Mouse (Mus musculus): ENCODE measurements at regions not wholly inside any gene's neighbourhood (a gene's known extent, or its start where the extent isn't known, plus 50 kb on each side); places are given as distances from the start of the nearest gene placed in this dataset.
"Not testable (repeated sequence)": the region's sequence is repeated elsewhere in the genome, so short reads cannot be mapped to it uniquely, and the experiment has no call there.

DNA sequence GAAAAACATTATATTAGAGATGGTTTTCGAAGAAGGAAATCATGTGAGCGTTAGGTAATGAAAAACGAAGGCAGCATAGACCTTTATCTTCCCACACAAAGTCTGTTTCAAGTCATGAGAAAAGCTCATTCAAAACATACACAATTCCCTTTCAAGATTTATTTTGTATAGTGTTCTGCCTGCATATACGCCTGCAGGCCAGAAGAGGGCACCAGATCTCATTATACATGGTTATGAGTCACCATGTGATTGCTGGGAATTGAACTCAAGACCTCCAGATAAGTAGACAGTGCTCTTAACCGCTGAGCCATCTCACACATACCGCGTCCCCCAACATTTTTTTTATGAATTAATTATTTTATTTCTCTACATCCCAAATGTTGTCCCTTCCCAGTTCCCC is 578.3 kb upstream of the Ccdc54 start:
- no peak for DNase-seq (ENCODE audit: low read depth, low spot score)

- DNase-seq (ENCODE audit: low read depth, low spot score): no peak
Measured at GRCm38 (mm10) chr16:51160768-51161167, 569.8 kb upstream of the Ccdc54 start.

DNA sequence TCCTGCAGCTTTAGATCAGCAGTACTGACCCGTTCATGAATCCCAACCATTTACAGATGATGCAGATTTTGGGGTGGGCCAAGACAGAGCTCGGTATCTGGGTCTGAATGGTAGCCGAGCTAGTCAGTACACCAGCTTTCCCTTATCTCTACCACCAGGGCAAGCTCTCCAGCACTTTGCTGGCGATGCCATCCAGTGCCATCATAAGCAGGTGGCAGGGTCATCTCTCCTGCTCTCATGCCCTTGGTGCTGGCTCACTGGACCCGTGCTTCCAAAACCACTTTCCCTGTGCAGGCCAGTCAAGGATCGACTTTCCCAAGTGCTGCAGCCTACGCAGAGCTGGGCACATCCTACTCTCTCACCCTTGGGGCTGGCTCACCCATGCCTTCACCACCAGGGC is 547.6 kb upstream of the Ccdc54 start:
- no peak for DNase-seq (ENCODE audit: low read depth, low spot score)

DNA sequence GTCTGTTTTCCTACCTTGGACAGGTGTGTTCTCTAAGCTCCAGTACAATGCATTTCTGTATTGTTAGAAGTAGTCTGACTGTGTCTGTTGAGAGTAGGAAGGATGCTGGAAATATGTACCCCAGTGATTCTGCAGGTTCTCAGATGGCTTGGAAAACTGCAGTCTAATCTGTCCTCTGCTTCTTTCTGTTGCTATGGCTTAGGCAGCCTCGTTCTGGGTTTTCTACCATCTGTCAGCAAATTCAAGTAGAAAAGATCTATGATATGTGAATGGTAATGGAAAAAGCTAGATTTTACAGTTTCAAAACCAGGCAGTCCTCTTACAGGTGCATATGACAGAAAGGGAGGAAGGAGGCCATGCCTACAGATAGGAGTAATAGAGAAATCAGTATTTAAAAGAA is 528.9 kb upstream of the Ccdc54 start:
- DNase-seq (ENCODE audit: low read depth, low spot score): no peak

DNA sequence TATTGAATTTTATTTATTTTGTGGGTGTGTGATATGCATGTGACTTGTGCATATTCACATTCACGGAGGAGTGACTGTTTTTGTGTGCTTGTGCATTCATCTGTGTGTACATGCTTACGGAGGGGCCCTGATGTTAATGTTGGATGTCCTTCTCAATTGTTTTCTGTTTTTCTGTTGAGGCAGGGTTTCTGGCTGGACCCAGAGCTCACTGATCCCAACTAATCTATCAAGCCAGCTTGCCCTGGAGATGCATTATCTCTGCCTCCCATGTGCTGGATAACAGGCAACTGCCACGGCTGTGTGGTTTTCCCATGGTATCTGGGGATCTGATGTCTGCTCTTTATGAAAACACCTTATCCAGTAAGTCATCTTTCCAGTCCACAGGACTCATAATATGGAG is 527.4 kb upstream of the Ccdc54 start:
- DNase-seq (ENCODE audit: low read depth, low spot score): no peak

- no peak for DNase-seq (ENCODE audit: low read depth, low spot score)
Measured at GRCm38 (mm10) chr16:51117836-51118235, 526.9 kb upstream of the Ccdc54 start.

DNA sequence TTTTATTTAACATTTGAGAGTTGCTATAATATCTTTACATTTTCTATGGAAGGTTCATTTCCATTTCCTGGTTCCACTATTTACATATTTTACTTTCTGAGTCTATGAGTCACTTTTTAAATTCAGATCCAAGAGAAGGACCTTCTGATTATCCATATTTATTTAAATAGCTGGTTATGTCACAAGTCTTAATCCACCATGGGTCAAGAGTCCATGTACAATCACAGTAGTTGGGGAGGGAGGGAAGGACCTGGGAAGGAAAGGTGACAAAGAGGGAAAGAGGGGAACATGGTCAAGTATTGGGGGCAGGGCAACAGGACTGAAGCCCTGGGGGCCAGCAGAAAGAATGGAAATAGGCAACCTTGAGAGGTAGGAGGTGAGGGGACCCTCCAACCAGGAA is 518.9 kb upstream of the Ccdc54 start:
- DNase-seq (ENCODE audit: low read depth, low spot score): no peak

DNA sequence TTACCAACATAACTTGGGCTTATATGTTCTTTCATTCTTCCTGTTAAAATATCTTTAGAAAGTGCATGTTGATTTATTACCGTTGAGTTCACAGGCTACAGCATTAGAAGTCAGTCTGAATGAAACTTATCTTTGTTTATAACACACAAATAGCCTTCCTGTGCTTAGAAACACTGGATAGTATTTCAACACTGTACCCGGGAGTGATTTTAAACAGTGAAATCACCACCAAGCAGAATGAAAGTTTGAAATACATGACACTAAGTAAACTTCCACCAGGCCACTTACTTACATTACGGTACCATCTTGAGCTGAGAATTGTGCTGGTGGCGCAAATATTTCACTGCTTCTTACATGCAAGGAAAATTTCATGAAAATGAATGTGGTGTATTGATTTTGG is 516.5 kb upstream of the Ccdc54 start:
- DNase-seq (ENCODE audit: low read depth, low spot score): no peak

DNA sequence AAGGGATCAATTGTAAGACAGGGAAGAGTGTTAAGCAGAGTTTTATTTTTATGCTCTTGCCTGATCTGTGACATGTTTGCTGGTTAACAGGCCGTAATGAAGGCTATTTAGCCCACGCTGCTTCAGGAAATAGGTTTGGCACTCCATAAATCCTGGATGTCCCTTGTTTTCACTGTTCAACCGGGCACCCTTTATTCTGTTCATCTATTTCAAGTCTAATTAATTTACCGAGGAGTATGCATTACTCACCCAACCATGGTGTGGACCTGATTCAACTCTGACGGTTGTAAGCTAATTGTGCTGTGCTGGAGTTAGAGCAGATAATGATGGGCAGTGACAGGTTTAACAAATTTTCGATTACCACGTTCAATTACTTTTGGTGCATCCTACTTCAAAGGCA is 495.6 kb upstream of the Ccdc54 start:
- DNase-seq (ENCODE audit: low read depth, low spot score): no peak

- DNase-seq (ENCODE audit: low read depth, low spot score): no peak
Measured at GRCm38 (mm10) chr16:51080146-51080545, 489.2 kb upstream of the Ccdc54 start.

DNA sequence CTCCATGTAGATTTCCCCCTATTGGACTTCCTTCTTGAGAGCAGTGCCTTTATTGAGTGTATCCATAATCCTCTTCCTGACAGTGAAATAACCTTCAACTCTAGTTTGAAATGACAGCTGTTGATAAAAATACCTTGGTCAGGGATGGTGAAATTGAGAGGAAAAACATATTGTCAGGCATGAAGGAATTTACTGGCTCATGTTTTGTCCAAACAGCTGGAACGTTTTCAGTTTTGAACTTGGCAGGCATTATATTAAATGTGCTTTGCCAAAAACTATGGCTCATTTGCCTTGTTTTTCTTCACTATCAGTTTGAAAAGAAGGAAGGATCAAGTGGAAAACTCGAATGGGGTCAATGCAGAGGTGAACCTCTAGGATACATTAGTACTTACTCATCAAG is 457.7 kb upstream of the Ccdc54 start:
- no peak for DNase-seq (ENCODE audit: low read depth, low spot score)

DNA sequence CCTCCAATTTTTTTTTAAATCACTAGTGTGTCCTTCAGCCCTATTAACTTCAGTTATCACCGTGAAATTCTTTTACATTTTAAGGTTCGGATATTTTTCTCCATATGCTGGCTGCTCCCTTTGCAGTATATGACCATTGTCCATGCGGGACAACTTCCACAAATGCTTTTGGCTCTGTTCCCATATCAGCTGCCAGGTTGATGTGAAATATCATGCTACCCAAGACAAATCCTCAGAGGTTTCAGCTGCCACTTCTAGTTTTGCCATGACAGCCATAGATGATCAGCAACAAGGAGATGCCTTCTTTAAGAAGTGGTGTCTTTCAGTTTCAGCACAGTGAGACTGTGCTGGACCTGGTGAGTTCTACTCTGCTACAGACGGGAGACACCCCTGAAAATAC is 457.2 kb upstream of the Ccdc54 start:
- DNase-seq (ENCODE audit: low read depth, low spot score): no peak

DNA sequence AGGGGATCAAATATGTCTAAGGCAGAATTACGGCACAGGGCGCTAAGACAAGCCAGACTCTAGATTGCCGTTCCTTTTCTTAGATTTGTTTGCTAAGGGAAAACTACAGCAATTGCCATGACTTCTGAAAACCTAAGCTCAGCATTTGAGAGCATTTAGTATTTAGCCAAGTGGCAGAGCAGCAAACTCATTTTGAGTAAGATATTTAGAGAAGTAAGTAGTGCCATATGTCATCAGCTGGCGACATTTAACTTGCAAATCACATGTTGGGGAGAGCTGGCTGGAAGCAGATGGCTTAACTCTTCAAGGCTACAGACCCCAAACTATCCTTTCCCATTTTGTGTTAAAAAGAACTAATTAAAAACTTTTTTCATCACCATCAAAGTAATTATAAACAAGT is 450.4 kb upstream of the Ccdc54 start:
- DNase-seq (ENCODE audit: low read depth, low spot score): no peak

DNA sequence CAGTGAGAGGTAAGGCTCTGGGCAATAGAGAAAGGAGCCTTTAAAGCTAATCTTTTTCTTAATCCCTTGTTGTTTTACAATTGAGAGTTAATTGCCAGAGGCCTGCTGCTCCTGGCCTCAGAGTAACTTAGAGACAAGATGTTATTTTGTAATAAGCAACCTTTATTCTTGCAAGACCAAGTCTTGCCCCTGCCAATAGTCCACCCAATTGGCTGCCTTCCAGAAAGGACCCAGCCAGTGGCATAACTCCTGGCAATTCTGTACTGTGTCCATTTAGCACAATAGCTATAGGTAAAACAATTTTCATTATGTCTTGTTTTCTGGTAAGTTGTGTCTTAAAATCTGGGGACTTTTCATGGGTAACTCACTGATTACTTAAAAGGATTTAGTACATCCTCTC is 411.9 kb upstream of the Ccdc54 start:
- no peak for DNase-seq (ENCODE audit: low read depth, low spot score)

DNA sequence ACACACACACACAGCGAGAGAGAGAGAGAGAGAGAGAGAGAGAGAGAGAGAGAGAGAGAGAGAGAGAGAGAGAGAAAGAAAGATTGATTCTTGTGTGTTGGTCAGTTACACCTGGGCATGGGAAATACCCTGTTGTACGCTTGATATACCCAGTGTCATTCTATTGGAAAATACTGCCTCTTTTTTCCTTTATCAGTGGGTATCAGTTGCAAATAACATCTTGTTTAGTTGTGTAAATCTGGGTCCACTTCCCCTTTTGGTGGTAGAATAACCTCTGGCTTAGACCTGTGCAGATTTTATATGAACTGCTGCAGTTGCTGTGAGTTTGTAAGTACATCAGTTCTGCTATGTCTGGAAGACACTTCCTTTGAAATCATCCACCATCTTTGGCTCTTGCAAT is 373.4 kb upstream of the Ccdc54 start:
- no peak for DNase-seq (ENCODE audit: low read depth, low spot score)

DNA sequence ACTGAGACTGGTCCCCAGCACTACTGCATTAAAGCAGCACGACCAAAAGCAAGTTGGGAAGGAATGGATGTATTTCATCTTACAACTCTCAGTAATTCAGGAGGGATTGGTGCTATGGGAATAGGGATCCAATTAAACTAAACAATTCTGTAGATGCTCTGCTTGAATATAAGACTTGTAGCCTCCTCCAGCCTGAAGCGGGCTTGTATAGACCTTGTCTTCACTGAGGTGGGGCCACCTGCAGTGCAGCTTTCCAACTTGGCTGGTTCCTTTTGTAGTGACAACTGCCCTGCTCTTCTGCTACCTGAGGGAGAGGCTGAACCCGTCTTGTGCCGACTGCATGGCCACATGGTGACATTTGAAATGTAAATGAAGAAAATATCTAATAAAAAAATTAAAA is 353.1 kb upstream of the Ccdc54 start:
- no peak for DNase-seq (ENCODE audit: low read depth, low spot score)

DNA sequence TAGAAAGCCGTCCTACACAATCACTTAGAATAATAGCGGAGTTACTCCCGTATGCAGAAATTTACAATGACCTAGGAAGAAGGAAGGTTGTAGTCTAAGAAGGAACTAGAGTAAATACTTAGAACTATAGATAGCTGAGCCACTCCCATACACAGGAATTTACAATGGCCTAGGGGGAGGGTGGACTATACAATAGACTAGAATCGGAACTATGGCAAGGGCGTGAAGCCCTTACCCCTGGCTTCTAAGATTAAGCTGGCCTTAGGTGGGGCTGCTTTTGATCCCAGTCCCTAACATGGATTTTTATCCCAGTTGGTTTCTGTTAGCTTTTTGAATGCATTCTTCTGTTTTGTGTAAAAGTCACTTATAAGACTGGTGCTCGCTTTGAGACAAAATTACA is 352.6 kb upstream of the Ccdc54 start:
- not testable (repeated sequence) for DNase-seq (ENCODE audit: low read depth, low spot score)

GRCm38 (mm10) chr16:50942291-50942690 is 351.3 kb upstream of the Ccdc54 start:
- no peak for DNase-seq (ENCODE audit: low read depth, low spot score)

DNA sequence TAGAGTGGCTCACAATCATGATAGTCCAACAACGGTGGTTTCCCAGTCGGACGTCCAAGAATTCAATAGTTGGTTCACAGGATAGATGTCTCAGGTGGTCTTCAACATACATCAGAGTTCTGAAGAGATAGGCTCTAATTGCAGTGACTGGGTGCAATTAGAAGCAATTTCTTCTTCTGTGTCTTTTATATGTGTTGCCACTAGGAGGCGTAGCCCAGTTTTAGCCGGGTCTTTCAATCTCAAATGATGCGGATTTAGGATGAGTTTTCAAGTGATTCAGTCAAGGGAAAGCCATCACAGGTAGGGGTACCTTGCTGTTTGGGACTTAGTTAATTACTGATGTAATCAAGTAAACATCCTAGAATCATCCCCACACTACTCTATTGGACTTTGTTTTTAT is 348.4 kb upstream of the Ccdc54 start:
- DNase-seq (ENCODE audit: low read depth, low spot score): no peak

- DNase-seq (ENCODE audit: low read depth, low spot score): no peak
Measured at GRCm38 (mm10) chr16:50907732-50908131, 316.8 kb upstream of the Ccdc54 start.

GRCm38 (mm10) chr16:50899151-50899550 is 308.2 kb upstream of the Ccdc54 start:
- no peak for DNase-seq (ENCODE audit: low read depth, low spot score)

- no peak for DNase-seq (ENCODE audit: low read depth, low spot score)
Measured at GRCm38 (mm10) chr16:50877926-50878325, 287.0 kb upstream of the Ccdc54 start.

- no peak for DNase-seq (ENCODE audit: low read depth, low spot score)
Measured at GRCm38 (mm10) chr16:50871318-50871717, 280.4 kb upstream of the Ccdc54 start.

GRCm38 (mm10) chr16:50863565-50863964 is 272.6 kb upstream of the Ccdc54 start:
- DNase-seq (ENCODE audit: low read depth, low spot score): no peak

GRCm38 (mm10) chr16:50859513-50859912 is 268.6 kb upstream of the Ccdc54 start:
- DNase-seq (ENCODE audit: low read depth, low spot score): no peak
